Mouse (Mus musculus) heart, postnatal 25 days (tissue): ENCODE results near the gene Rpl37. TPM values are rescaled to one million over a fixed set of nuclear protein-coding genes. Genes with fewer than 3 reads are reported as not detected.

Experiments
- DNase-seq: peaks from one replicate; pipeline ENCODE4 v3.0.0; 2022; ENCODE audit warnings: low spot score
- intact Hi-C: fragments of 180-260 bp; cut with DNase I; formaldehyde crosslinking; loops from one replicate; pipeline ENCODE4 v1.15.1; 2025
- total RNA-seq, 2 experiments: library from RNA; stranded (reverse); gene quantifications; 2 replicates each; pipeline ENCODE4 v1.2.3; 2021

The Rpl37 gene
- total RNA-seq: 100 to 1,000 TPM; 178 to 197 TPM

DNA sequence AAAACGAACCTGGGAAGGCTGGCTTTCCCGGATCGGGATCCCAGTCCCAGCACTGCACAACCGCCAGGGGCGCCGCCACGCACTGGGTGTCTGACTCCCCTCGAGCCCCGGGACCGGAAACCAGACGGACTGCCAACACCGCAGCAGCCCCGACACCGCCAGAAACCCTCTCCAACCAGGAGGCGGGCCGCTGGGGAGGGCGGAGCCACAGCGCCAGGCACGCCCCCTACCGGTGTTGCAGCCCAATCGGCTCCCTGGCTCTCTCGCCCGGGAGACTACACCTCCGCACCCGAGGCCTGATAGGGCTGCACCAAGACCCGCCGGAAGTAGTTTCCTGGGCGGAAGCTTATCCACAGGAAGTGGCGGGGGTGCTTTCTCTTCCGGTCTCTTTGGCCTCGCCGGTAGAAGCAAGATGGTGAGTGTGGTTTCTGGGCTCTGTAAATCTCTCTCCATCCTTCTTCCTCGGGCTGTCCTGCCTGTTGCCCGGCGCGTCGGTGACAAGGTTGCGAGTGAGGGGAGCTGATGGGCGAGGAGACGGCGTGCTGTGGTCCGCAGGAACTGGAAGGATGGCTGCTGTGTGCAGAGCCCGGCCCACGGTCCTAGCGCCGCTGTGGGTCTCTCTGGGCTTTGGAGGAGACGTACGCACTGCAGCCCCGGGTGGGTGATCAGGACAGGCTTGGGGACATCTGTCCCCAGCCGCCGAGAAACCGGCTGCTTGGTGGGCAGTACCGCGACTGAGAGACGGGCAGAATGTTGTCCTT, at the start of gene Rpl37:
TSS of gene Rpl37 (plus strand) at position 376 of the 761 bp plus-strand sequence.
- intact Hi-C loops: loop anchor here (2.0 kb wide), 1 partner anchor 26 kb away; the partner anchor contains the start of gene Prkaa1
- peak; percentile 98 for DNase-seq

DNA sequence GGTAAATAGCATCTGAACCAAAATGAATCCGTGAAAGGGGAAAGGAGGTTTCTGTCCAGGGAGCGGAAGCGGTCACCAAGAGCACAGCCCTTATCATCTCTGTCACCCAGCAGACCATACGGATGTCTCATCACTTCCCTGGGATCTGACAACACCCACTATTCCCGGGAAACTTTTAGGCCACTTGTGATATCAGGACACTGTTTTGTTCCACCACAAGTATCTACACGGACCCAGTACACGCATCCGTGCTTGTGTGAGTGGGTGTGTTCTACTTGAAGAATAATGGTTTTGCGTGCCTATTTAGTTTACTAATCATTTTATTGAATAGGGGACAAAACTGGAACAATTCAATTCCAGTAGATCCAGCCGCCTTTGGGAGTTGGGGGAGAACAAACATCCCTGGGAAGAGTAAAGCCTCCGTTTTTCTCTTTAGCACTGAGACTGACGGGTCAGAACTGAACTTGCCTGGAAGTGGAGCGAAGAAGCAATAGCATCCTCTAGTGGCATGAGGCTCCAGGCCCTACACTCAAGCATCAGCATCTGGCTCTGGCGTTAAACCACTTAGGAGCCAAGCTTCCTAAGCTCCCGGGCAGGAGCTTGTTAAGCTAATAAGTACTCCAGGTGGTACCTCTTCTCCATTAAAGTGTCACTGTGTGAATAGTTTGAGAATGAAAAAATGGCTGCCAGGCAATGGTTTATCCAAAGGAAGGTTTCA, 47.5 kb upstream of the Rpl37 start:
- intact Hi-C loops: no loop called here
- peak; percentile 4 for DNase-seq

DNA sequence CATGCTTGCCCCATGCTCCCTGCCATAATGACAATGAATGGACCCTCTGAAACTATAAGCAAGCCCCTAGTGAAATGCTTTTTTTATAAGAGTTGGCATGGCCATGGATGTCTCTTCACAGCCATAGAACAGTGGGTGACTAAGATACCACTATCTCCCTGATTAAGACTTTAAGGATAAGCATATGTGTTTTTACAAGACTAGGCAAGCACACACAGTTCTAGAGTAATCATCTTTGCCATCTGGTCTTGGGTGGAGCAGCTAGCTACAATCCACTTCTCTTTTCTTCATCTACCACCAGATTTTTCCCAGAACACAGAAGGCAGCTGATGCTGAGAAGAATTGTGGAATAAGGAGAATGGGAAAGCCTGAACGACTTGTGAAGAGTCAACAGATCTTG, 35.2 kb upstream of the Rpl37 start:
- intact Hi-C loops: no loop called here
- DNase-seq: no peak

DNA sequence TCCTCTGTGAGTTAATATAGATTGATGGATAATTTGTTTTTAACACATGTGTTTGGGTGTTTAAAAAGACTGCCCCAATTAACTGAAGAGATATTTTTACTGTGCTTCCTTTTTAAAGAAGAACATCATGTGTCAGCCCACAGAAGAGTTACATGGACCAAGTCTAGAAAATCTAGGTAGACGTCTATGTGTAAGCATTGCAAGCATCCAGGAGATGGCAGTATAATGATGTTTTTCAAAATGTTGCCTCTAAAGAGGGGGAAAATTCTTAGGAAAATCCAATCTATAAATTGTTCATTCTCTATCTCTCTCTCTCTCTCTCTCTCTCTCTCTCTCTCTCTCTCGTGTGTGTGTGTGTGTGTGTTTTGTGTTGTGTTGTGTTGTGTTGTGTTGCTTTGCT, 30.3 kb upstream of the Rpl37 start:
- DNase-seq: no peak
- intact Hi-C loops: loop anchor here (5.0 kb wide), 1 partner anchor 1121 kb away; no protein-coding TSS in a partner anchor

DNA sequence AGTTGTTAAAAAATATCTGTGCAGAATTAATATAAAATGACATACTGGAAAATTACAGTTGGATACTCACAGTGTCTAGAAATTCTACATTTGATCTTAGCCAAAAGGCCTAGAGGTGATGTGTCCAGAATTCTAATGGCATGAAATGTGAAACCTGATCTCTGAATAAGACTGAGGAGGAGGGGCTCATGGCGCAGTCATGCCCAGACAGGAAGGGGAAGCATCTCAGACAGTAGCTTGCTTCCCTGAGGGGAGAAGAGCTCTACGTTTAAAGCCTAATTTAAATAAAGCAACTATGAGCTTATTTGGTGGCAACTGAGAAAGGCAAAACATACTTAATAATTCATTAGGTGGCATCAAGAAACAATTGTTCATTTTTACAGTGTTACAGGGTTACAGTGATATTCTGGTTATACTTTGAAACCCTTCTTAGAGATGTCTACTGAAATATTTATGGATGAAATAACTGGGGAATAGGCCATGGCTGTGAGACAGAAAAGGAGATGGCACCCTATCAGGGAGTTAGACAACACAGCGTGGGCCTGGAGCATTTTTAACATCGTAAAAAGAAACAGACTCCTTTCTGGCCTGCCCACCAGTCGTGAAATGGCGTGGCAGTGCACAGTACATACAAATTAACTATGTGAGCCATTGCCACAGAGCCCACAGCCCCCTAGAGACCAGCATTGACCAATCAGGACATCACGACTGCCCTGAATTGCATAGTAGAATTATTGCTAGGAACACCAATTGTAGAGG, 27.4 kb upstream of the Rpl37 start:
- no peak for DNase-seq
- intact Hi-C loops: loop anchor here (5.0 kb wide), 1 partner anchor 1118 kb away; no protein-coding TSS in a partner anchor

DNA sequence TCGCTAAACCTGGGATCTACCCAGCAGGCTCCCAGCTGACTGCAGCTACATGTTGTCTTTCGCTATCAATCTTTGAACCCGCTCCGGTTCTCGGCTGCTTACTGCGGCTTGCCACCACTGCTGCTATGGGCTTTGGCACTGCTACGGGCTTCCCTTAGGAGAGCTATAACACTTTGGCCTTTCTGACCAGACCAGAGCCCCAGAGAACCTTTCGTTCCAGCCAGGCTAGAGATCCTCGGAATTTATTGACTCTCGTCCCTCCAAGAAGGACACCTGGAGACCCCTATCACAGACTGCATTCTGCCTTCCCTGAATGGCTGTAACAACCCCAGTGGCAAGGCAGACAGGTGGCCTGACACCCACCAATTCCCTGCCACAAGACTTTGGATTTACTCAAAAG, 26.3 kb upstream of the Rpl37 start:
- DNase-seq: no peak
- intact Hi-C loops: no loop called here

DNA sequence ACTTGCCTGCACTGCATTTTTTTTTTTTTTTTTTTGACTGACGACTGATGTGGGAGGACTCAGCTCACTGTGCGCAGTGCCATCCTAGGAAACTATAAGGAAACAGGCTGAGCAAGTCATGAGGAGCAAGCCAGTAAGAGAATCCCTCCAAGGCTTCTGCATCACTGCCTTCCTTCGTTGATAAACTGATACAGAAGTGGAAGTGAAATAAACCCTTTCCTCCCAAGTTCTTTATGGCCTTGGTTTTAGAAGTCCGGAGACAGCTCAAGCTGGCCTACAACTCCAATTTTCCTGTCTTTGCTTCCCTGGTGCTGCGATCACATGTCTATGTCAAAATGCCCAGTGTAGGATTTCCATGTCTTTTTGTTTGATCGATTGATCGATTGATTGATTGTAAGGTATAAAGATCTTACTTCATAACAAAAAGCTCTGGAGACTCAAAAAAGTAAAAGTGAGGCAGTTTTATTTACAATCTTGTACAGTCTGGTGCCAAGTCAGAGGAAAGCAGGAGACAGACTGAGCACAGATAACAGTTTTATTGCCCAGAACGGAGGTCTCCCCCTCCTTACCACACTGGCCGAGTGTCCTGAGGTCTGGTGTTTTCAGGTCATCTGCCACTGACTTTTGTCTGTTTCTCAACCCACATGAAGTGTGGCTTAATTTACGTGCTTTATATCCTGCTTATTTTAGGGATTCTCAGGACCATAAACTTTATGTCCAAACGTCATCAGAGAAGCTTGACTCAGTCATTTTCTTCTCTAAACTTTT, 20.7 kb upstream of the Rpl37 start:
- no peak for DNase-seq
- intact Hi-C loops: no loop called here

DNA sequence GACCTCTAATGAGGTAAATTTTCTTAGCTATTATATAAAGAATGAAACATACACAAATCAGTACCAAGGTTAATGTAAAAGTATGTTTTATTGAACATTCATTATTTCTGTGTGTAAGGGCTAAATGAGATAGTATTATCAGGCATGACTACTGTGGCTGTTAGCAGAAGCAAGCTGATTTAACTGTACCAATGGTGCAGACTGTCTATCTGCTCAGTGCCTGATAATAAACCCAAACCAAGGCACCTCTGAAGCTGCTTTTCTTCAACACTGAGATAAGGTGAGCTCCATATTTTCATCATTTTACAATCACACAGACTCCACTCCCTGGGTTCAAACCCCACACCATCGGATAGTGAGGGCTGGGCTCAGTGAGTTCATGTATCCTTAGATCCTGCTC, 19.1 kb upstream of the Rpl37 start:
- intact Hi-C loops: no loop called here
- no peak for DNase-seq

DNA sequence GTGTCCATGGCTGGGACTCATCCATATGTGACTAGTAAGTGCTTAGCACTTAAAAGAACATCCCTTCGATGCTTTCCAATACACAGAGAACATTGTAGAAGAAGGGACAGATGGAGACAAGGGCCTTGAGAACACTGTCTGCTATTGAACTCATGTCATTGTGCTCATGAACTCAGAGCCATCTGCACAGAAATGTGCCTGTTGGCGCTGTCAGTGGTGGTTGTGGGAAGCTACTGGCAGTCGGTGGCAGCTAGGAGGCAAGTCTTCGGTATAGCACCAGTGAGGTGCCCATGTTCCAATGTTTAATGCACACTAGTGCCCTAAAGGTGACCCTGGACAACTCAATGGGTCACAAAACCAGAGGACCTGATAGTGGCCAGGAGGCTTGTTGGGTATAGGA, 14.1 kb upstream of the Rpl37 start:
- intact Hi-C loops: no loop called here
- DNase-seq: no peak

DNA sequence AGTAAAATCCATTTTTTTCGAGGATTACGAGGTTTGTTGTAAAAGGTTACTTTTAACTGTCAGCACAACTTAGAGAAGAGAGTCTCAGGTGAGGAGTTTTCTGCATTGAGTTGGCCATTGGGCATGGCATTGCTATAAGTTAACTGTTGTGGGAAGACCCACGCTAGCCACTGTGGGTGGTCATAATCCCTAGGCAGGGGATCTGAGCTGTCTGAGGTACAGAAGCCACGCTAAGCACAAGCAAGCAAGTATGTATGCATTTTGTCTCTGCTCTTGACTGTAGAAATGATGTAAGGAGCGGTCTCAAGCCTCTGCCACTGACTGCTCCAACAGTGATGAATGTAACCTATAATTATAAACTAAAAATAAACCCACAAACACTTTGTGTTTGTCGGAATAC, 10.6 kb upstream of the Rpl37 start:
- intact Hi-C loops: loop anchor here (5.0 kb wide), 1 partner anchor 36 kb away; the partner anchor contains the start of gene Prkaa1
- no peak for DNase-seq

DNA sequence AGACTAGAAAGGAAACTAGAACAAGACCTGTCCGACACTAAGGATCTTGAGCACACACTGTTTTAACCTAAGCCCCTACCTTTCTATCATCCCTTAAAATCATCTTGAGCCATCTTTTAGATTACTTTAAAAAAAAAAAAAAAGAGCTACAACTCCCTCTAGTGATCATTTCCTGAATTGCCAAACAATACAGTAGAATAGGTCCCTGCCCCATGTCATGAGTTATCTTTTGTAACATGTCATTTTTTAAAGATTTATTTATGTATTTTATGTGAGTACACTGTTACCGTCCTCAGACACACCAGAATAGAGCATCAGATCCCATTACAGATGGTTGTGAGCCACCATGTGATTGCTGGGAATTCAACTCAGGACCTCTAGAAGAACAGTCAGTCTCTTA, 10.2 kb upstream of the Rpl37 start:
- intact Hi-C loops: loop anchor here (5.0 kb wide), 1 partner anchor 36 kb away; the partner anchor contains the start of gene Prkaa1
- no peak for DNase-seq

DNA sequence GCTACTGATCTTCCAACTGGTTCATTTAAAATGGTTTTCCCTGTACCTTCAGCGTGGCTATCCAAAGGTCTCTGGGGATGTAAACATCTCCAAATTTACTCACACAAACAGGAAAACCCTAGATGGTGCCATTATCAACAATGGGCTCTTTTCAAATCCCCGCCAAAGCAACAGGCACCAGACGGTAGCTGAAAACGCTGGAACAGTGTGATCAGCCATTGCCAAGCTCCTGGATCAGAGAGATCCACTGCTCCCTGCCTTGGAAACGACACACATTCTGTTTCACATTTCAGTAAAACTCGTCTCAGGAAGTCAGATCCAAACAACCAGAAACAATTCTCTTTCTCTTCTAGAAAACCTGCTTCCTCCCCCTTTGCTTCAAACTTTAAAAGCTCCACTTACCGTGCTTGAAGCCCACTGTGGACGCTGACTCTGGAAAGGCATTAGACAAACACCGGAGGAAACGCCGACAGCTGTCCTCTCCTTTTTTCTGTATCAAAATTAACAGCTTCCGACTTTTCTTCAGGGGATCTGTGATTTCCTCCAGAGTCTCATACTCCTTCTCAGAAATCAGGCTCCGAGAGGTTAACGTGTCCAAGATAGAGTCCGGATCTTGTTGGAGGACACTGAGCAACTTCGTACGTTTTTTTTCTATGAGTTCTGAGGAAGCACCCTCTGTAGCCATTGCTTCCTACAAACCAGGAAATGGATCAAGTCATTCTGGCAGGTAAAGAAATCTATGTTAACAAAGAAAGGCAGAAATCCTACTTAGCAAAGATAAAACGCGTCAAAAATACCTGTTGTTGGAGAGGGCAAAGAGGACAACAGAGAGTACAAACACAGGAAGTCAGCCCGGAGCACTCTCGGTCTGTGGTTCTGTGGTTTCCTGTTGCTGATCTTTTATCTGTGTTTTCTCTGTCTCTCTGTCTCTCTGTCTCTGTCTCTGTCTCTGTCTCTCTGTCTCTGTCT, 8.5 kb upstream of the Rpl37 start, which contains the start of gene Card6:
TSS of gene Card6 (minus strand) at position 854 of the 969 bp plus-strand sequence.
- intact Hi-C loops: loop anchor here (5.0 kb wide), 1 partner anchor 34 kb away; the partner anchor contains the start of gene Prkaa1
- no peak for DNase-seq

DNA sequence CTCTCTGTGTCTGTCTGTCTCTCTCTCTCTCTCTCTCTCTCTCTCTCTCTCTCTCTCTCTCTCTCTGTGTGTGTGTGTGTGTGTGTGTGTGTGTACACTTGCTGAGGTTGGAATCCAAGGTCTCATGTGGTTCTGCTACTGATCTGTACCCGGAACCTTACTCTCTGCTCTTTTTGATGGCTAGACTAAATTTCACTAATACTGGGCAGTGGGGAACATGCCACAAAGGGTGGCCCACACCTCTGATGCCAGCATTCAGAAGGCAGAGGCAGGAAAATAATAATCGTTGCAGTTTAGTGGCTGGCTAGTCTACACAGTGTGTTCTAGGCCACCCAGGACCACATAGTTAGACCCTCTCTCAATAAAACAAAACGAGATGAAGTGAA, 7.8 kb upstream of the Rpl37 start:
- no peak for DNase-seq
- intact Hi-C loops: loop anchor here (5.0 kb wide), 1 partner anchor 34 kb away; the partner anchor contains the start of gene Prkaa1

DNA sequence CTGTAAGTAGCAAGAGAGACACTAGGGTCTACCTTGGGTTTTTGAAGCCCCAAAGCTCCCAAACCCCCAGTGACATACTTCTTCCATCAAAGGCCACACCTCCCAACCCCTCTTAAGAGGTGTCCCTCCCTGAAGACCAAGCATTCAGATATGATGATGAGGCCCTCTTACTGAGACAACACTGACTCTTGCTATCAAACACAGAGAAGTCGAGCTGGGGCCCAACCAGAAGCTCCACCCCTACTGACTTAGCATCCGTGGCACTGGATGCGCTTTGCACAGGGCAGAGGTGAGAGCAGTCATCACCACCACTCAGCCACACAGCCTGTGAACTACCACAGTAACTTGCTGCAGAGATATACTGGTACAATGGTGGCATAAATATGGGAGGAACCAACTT, 3.8 kb upstream of the Rpl37 start:
- intact Hi-C loops: no loop called here
- DNase-seq: no peak

DNA sequence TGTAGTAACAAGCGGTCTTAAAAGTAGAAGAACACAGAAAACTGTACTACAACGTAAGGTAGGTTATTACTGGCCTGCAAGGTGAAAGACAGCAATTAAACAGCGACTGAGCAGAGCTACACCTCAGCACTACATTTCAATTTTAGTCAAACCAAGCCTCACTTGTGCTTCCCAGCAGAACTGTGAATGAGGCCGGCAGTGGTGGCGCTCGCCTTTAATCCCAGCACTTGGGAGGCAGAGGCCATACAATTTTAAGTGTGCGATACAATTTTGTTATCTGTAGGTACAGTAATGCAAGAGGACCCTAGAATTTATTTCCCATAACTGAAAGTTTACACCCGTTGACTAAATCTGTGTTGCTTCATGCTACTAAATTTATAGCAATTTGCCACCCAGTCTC, 1.3 kb upstream of the Rpl37 start:
- intact Hi-C loops: no loop called here
- DNase-seq: no peak

DNA sequence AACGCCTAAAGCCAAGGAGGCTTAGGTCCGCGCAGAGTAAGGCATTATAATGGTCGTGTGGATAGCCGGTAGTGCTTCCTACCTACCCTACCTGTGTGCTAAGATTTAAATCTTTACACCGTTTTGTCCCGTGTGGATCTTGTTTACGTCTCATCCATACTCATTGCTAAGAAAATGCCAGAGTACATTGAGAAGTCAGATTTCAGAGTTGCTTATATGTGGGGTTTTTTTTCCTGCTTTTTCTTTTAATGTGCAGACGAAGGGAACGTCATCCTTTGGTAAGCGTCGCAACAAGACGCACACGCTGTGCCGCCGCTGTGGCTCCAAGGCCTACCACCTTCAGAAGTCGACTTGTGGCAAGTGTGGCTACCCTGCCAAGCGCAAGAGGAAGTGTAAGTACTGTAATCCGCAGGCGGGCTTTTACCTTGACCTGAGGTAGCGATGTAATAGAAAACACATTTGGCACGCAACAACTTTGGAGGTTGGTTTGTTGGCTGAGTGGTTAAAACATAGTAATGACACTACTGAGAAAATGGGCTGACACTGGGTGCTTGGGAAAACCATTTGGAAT, 671 bp downstream of the Rpl37 start:
- intact Hi-C loops: loop anchor here (2.0 kb wide), 1 partner anchor 26 kb away; the partner anchor contains the start of gene Prkaa1

DNA sequence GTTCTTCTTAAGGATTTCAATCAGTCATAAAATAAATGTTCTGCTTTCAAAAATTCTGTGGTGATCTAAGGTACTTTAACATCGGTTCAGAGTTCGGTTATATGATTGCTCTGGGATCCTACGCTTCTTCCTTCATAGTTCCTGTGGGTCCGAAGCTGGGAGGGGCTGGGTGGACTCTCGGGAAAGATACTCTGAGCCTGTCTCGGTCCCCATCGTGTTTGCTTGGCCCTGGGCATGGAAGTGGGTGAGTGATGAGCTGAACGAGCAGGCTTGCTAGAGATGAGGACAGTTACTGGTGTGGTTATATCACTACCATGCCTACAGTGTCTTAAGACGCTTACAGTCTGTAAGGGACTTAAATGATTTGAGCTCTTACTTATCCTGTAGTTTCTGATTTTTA, 2.2 kb downstream of the Rpl37 start:
- intact Hi-C loops: no loop called here
- no peak for DNase-seq

More for the DNA sequence above, 671 bp downstream of the Rpl37 start:
- no peak for DNase-seq

DNA sequence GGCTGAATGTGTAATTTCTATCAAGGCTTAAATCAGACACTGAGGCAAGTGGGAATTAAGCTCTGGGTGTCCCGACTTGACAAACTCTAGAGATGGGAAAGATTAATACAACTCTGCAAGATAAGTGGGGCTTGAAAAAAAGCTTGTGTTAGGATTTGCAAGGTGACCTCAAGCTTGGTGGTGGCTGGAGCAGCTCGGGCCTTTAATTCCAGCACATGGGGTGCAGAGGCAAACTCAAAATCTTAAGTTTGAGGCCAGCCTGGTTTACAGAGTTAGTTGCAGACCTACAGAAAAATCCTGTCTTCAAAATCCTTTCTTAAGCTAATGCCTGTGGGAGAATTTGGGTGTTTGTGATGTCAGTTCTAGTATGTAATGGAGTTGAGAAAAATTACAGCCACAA, 2.7 kb downstream of the Rpl37 start:
- intact Hi-C loops: no loop called here
- no peak for DNase-seq
